Mouse (Mus musculus): Measurements from ENCODE around the gene St3gal3. TPM values are rescaled to one million over a fixed set of nuclear protein-coding genes. Genes with fewer than 3 reads are reported as not detected.

The St3gal3 gene
- total and polyA plus RNA-seq, 3 experiments = 6.9 to 13.8 (median 13.4) TPM

- no peak overlapping the region for H3K4me3 ChIP-seq (ENCODE audit: low read depth, low read length)
- peaks cover 10% of the 10 kb centered on the region for H3K4me1 ChIP-seq (ENCODE audit: insufficient read depth, low read depth, low read length)
- no peaks in the 10 kb centered on the region for H3K9me3 ChIP-seq (replicated peaks)
- no peak for TF ChIP-seq CTCF (IDR thresholded peaks at IDR 0.05; ENCODE audit: low read depth, low read length)
- no peak for TF ChIP-seq GATA1 (IDR thresholded peaks at IDR 0.05; ENCODE audit: borderline replicate concordance, low read length)
- no peak for TF ChIP-seq TAL1 (conservative IDR thresholded peaks at IDR 0.05; ENCODE audit: low read depth, low read length)
- no peak for TF ChIP-seq POLR2AphosphoS5 (IDR thresholded peaks at IDR 0.05; ENCODE audit: insufficient replicate concordance, low read depth, low read length)
- no peak for TF ChIP-seq GATA2 (IDR thresholded peaks at IDR 0.05; ENCODE audit: borderline replicate concordance, low read depth, low read length)
- no peaks in the 10 kb centered on the region for H3K27me3 ChIP-seq (ENCODE audit: insufficient read depth, low read length)
- no peak for ATAC-seq (ENCODE audit: extremely low read depth, insufficient number of reproducible peaks, low FRiP score, poor library complexity, severe bottlenecking)
- H3K36me3 ChIP-seq (replicated peaks) = peaks cover 77% of the 10 kb centered on the region
- no peak for DNase-seq (ENCODE audit: low spot score)
Measured at GRCm38 (mm10) chr4:117896031-117896430, 238.7 kb downstream of the St3gal3 start.

- ATAC-seq (ENCODE audit: extremely low read depth, insufficient number of reproducible peaks, low FRiP score, poor library complexity, severe bottlenecking) (no peak), DNase-seq (ENCODE audit: low spot score) (no peak)
- Histone ChIP-seq H3K36me3 (replicated peaks) (peaks cover 77% of the 10 kb centered on the region), H3K27me3 (ENCODE audit: insufficient read depth, low read length) (no peaks in the 10 kb centered on the region), H3K4me3 (ENCODE audit: low read depth, low read length) (no peak overlapping the region), H3K4me1 (ENCODE audit: insufficient read depth, low read depth, low read length) (peaks cover 16% of the 10 kb centered on the region), H3K9me3 (replicated peaks) (no peaks in the 10 kb centered on the region)
- no peak for TF ChIP-seq CTCF (IDR thresholded peaks at IDR 0.05; ENCODE audit: low read depth, low read length)
- no peak for TF ChIP-seq POLR2AphosphoS5 (IDR thresholded peaks at IDR 0.05; ENCODE audit: insufficient replicate concordance, low read depth, low read length)
- TF ChIP-seq GATA1 (IDR thresholded peaks at IDR 0.05; ENCODE audit: borderline replicate concordance, low read length) = no peak
- no peak for TF ChIP-seq GATA2 (IDR thresholded peaks at IDR 0.05; ENCODE audit: borderline replicate concordance, low read depth, low read length)
- TF ChIP-seq TAL1 (conservative IDR thresholded peaks at IDR 0.05; ENCODE audit: low read depth, low read length) = no peak
Measured at GRCm38 (mm10) chr4:117895339-117895738, 239.4 kb downstream of the St3gal3 start.

DNA sequence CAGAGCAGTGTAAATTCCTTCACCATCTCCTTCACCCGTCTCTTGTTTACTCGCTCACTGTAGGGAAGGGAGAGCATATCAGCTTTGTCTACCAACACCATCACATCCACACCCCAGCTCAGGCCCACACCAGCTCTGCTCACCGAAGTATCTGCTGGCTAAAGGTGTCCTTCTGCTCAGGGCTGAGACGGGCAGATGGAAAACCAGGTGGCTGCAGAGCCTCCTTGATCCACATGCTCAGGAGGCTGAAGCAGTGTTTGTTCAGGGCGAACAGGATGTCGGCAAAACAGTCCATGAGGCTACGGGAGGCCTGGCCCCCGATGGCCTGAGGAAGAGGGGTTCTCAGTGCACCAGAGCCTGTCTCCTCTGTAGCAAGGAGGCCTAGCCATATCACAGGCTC, 240.1 kb downstream of the St3gal3 start:
- H3K9me3 ChIP-seq (replicated peaks) = no peaks in the 10 kb centered on the region
- no peaks in the 10 kb centered on the region for H3K27me3 ChIP-seq (ENCODE audit: insufficient read depth, low read length)
- H3K4me3 ChIP-seq (ENCODE audit: low read depth, low read length) = no peak overlapping the region
- H3K4me1 ChIP-seq (ENCODE audit: insufficient read depth, low read depth, low read length) = peaks cover 24% of the 10 kb centered on the region
- H3K36me3 ChIP-seq (replicated peaks) = peaks cover 77% of the 10 kb centered on the region
- DNase-seq (ENCODE audit: low spot score) (no peak), ATAC-seq (ENCODE audit: extremely low read depth, insufficient number of reproducible peaks, low FRiP score, poor library complexity, severe bottlenecking) (no peak)
- TF ChIP-seq POLR2AphosphoS5 (IDR thresholded peaks at IDR 0.05; ENCODE audit: insufficient replicate concordance, low read depth, low read length) (no peak), GATA2 (IDR thresholded peaks at IDR 0.05; ENCODE audit: borderline replicate concordance, low read depth, low read length) (no peak), GATA1 (IDR thresholded peaks at IDR 0.05; ENCODE audit: borderline replicate concordance, low read length) (no peak), TAL1 (conservative IDR thresholded peaks at IDR 0.05; ENCODE audit: low read depth, low read length) (no peak), CTCF (IDR thresholded peaks at IDR 0.05; ENCODE audit: low read depth, low read length) (no peak)

DNA sequence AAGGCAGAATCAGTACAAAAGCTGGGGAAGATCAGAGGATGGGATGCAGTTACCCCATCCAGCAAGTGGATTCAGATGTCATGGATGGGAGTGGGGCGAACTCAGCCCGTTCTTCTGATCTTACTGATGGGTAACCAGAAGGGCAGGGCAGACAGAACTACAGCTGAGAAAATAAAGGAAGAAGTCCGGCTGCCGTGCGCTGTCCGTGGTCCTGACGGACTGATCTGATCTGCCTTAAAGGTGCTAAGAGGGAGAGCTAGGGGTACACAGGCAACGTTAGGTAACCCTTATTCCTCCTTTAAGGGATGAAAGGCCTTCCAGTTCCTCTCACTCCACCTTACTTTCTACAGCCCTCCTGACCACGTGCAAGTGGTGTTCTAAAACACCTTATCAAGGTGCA, 241.3 kb downstream of the St3gal3 start:
- H3K27me3 ChIP-seq (ENCODE audit: insufficient read depth, low read length) = no peaks in the 10 kb centered on the region
- TF ChIP-seq CTCF (IDR thresholded peaks at IDR 0.05; ENCODE audit: low read depth, low read length) (no peak), POLR2AphosphoS5 (IDR thresholded peaks at IDR 0.05; ENCODE audit: insufficient replicate concordance, low read depth, low read length) (no peak), TAL1 (conservative IDR thresholded peaks at IDR 0.05; ENCODE audit: low read depth, low read length) (no peak), GATA1 (IDR thresholded peaks at IDR 0.05; ENCODE audit: borderline replicate concordance, low read length) (no peak)
- ATAC-seq (ENCODE audit: extremely low read depth, insufficient number of reproducible peaks, low FRiP score, poor library complexity, severe bottlenecking) (no peak), DNase-seq (ENCODE audit: low spot score) (peak; percentile 45)
- no peaks in the 10 kb centered on the region for H3K9me3 ChIP-seq (replicated peaks)
- H3K36me3 ChIP-seq (replicated peaks) = peaks cover 76% of the 10 kb centered on the region
- H3K4me3 ChIP-seq (ENCODE audit: low read depth, low read length) = no peak overlapping the region
- H3K4me1 ChIP-seq (ENCODE audit: insufficient read depth, low read depth, low read length) = peaks cover 28% of the 10 kb centered on the region

- Histone ChIP-seq H3K27me3 (ENCODE audit: insufficient read depth, low read length) (no peaks in the 10 kb centered on the region), H3K4me3 (ENCODE audit: low read depth, low read length) (peak within 1 kb of the TSS; percentile 89), H3K4me1 (ENCODE audit: insufficient read depth, low read depth, low read length) (peaks cover 36% of the 10 kb centered on the region), H3K9me3 (replicated peaks) (no peaks in the 10 kb centered on the region), H3K36me3 (replicated peaks) (peaks cover 67% of the 10 kb centered on the region)
- TF ChIP-seq GATA2 (IDR thresholded peaks at IDR 0.05; ENCODE audit: borderline replicate concordance, low read depth, low read length) (no peak), CTCF (IDR thresholded peaks at IDR 0.05; ENCODE audit: low read depth, low read length) (no peak), TAL1 (conservative IDR thresholded peaks at IDR 0.05; ENCODE audit: low read depth, low read length) (no peak), GATA1 (IDR thresholded peaks at IDR 0.05; ENCODE audit: borderline replicate concordance, low read length) (no peak), POLR2AphosphoS5 (IDR thresholded peaks at IDR 0.05; ENCODE audit: insufficient replicate concordance, low read depth, low read length) (no peak)
- DNase-seq (ENCODE audit: low spot score) = peak; percentile 99
- peak; percentile 87 for ATAC-seq (ENCODE audit: extremely low read depth, insufficient number of reproducible peaks, low FRiP score, poor library complexity, severe bottlenecking)
Measured at GRCm38 (mm10) chr4:117891738-117892161, 243.0 kb downstream of the St3gal3 start, which contains the start of gene Dph2. Gene Dph2, minus strand, starts transcription at chr4:117892032.

GRCm38 (mm10) chr4:117890750-117891149, 244.0 kb downstream of the St3gal3 start:
- peaks cover 44% of the 10 kb centered on the region for H3K4me1 ChIP-seq (ENCODE audit: insufficient read depth, low read depth, low read length)
- no peaks in the 10 kb centered on the region for H3K9me3 ChIP-seq (replicated peaks)
- no peak for ATAC-seq (ENCODE audit: extremely low read depth, insufficient number of reproducible peaks, low FRiP score, poor library complexity, severe bottlenecking)
- no peak for TF ChIP-seq TAL1 (conservative IDR thresholded peaks at IDR 0.05; ENCODE audit: low read depth, low read length)
- no peaks in the 10 kb centered on the region for H3K27me3 ChIP-seq (ENCODE audit: insufficient read depth, low read length)
- peaks cover 63% of the 10 kb centered on the region for H3K36me3 ChIP-seq (replicated peaks)
- no peak for DNase-seq (ENCODE audit: low spot score)
- peak overlapping the region; percentile 89 for H3K4me3 ChIP-seq (ENCODE audit: low read depth, low read length)

GRCm38 (mm10) chr4:117890031-117890430, 244.7 kb downstream of the St3gal3 start:
- Histone ChIP-seq H3K9me3 (replicated peaks) (no peaks in the 10 kb centered on the region), H3K4me3 (ENCODE audit: low read depth, low read length) (no peak overlapping the region), H3K36me3 (replicated peaks) (peaks cover 63% of the 10 kb centered on the region), H3K27me3 (ENCODE audit: insufficient read depth, low read length) (no peaks in the 10 kb centered on the region), H3K4me1 (ENCODE audit: insufficient read depth, low read depth, low read length) (peaks cover 51% of the 10 kb centered on the region)
- DNase-seq (ENCODE audit: low spot score) = no peak
- no peak for ATAC-seq (ENCODE audit: extremely low read depth, insufficient number of reproducible peaks, low FRiP score, poor library complexity, severe bottlenecking)
- TF ChIP-seq TAL1 (conservative IDR thresholded peaks at IDR 0.05; ENCODE audit: low read depth, low read length) = no peak
- TF ChIP-seq GATA1 (IDR thresholded peaks at IDR 0.05; ENCODE audit: borderline replicate concordance, low read length) = no peak
- TF ChIP-seq POLR2AphosphoS5 (IDR thresholded peaks at IDR 0.05; ENCODE audit: insufficient replicate concordance, low read depth, low read length) = no peak
- TF ChIP-seq GATA2 (IDR thresholded peaks at IDR 0.05; ENCODE audit: borderline replicate concordance, low read depth, low read length) = no peak
- TF ChIP-seq CTCF (IDR thresholded peaks at IDR 0.05; ENCODE audit: low read depth, low read length) = no peak

All from G1E (cell line).